Mouse (Mus musculus) lung, postnatal 4 days (tissue): ENCODE results near the gene Cela1.

Experiments
- DNase-seq, 2 experiments: peaks; one replicate each; pipeline ENCODE4 v3.0.0; 2021

Gene Cela1

DNA sequence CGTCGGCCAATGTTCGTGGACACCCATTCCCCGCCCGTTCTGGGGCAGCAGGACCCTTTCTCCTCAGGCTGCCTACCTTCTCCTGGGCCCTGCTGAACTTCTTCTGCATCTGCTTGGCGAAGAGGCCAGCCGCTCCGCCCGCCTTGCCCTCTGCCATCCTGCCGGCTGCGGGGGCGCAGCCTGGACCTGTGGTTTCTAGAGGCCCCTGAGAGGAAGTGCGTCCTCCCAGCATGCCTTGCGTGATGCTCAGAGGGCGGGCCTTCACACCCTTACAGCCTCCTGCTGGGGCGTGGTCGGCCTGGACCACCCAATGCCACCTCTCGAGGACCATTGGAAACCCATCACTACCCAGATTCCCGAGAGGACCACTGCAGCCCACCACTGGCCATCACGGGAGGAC lies 18.4 kb downstream of the Cela1 start, which contains the start of gene Bin2:
TSS of gene Bin2 (minus strand) at position 217 of the 400 bp plus-strand sequence.
- peak; percentile 78 to 79 for DNase-seq

DNA sequence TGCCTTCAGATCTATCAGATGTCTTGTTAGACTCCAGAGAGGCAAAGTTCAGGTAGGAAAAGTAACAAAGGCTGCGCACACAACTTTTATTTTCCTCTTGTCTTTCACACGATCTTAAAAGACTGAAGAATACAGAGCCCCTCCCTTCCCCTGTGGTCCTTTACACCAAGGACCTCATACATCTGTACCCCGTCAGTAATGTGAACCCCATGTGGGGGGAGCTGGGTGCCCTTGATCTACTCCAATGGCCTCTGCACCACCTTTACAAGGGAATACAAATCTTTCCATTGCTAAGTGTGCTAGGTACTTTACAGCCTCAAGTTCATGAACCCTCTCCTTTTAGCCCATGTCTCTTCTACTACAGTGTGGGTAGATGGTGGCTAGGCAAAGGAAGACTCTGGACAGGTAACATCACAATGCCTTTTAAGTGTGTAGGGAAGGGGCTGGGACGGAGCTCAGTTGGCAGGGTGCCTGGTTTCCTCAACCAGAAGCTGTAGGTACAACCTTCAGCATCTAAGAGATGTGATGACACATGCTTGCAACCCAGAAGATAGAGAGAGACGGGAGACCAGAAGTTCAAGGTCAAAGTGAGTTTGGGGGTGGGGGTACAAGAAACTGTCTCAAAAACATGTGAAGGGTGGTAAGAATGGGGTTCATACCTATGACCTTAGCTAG lies 19.7 kb downstream of the Cela1 start:
- DNase-seq: no peak

DNA sequence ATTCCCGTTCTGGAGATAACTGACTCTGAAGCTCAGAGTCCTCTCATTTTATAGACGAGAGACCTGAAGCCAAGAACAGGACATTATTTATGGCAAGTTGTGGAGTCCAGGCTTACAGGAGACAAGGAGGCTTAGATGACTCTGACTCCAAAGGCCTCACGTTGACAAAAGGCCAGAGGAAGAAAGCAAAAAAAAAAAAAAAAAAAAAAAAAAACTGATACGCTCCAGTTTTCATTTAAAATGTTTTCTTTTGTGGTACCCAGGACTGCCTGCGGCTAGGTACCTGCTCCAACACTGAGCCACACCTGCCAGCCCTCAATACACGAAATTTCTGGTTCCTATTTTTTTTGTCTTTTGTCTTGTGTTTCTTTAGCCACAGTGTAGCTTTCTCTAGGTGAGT lies 20.3 kb downstream of the Cela1 start:
- no peak for DNase-seq

DNA sequence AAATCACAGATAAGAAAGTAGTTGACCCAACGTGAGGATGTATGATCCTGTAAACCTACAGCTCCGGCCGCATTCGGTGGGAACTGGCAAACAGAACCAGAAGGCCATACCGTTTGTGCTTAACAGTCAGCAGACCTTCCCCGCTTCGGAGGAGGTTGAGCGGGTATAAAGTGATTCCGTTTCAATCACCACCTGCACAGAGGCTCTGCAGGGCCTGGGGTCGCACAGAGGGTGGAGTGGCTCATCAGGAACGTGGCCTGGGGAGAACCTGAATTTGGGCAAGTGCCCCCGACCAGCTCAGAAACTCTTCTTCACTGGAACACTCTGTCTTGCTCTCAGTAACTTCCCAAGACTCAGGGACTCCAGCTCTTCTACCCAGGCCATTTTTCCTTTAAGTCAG lies 20.9 kb downstream of the Cela1 start:
- no peak for DNase-seq

DNA sequence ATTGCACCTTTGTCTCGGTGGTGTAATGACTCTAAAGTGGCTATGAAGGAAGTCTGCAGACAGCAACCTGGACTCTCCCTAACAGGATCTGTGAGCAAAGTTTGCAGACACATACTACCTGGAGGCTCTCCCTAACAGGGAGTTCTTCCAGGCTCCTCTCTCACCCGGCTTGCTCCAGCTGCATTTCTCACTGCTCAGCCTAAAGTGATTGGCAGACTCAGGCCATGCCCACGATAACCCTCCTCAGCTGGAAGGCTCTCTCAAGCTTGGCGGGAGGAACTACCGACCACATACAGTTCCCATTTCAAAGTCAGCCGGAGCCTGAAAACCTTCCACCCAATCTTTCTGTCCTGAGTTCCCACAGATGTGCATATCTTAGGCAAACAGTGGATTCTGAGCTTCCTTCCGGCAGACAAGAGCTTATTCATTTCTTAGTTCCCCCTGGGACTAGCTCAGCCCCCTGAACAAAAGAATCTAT lies 21.5 kb downstream of the Cela1 start:
- DNase-seq: peak; percentile 51 to 55

DNA sequence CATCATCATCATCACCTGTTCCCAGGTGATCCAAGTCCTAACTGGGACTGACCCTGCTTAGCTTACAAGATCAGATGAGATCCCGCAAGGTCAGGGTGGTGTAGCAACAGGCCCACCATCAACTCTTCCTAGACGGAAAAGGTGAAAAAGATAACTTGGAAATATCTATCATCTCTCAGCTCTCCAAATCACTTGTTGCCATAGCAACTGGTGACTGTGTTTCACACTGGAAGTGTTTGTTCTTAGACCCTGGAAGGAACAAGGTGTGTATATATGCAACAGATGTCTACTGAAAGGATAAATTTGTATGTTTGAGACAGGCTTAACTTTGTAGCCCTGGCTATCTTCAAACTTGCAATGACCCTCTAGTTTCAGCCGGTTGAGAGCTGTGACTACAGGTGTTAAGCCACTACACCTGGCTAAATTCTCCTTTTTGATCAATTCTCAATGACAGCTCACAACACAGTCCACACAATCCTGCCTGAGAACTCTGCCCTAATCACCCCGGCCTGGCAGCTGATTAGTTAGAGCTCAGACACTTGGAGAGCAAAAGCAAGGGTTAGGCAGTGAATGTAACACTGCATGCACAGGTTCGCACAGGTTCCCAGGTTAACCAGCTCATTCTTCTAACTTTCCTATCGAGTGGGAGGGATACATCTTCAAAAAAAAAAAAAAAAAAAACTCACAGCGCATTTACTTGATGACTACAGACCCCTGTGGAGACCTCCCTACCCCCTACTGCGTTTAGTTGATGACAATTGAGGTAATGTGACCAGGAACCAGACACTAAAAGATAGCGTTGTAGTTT lies 22.1 kb downstream of the Cela1 start:
- DNase-seq: no peak

DNA sequence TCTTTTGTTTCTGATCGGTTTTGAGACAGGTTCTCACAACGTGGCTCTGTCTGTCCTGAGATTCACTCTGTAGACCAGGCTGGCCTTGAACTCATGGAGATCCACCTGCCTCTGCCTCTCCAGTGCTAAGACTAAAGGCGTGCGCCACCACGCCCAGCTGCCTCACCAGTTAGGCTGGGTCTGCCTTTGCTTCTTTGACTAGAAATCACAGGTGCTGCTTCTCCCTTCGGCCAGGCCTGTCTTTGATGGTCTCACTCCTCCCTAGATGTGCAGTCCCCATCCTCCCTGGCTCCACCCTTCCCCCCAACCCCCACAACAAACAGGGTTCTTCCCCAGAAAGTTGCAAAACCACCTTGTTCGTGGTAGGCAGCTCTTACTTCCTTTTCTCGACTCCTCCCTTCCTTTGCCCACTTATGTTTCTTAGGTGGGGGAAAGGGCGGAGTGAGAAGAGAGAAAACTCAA lies 22.9 kb downstream of the Cela1 start:
- DNase-seq: peak; percentile 65 to 70

DNA sequence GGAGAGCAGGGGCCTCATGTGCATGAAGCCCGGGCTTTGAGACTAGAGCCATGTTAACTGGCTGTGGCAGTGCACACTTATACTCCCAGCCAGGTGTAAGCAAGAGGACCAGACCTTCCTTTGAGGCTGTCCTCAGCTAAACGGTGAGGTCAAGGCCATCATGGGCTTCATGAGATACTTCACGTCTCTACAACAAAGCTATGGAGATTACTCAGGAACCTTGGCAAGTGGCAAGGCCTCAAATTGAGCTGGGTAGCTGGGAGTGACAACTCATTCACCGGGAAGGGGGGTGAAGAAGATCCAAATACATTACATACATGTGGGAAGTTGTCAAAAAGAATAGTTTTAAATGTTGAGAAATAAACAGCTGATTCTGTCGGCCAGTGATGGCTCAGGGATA lies 26.9 kb downstream of the Cela1 start:
- DNase-seq: no peak

DNA sequence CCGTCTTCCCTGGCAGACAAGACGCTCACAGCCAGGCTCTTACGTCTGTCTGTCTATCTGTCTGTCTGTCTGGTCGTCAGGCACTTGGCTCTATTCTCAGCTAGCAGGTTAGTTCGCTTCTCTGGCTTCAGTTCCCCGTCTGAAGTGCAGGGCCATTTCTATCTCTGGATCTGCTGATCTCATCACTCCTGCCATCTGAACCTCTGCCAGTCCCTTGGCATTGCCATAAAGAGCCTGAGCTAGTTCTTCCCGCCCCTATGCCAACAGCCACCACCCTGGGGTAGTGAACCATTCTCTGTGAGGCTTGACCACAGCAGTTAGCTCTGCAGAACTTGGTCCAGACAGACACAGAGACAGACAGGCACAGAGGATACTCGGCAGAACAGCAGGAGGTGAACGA lies 27.4 kb downstream of the Cela1 start:
- DNase-seq: no peak

DNA sequence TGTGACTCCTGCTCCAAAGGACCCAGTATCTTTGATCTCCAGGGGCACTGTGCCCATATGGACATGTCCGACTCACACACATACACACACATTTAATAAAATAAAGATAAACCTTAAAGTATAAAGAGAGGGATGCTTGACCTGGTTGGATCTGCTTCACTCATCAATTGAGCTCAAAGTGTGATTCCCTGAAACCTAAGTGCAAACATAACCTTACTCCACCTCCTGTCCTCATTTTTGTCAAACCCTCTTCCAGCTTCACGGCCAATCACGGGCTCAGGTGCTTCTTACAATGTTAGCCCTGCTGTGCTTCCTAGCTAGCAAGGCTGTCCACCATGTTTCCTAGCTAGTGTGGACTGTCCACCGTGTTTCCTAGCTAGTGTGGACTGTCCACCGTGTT lies 32.5 kb downstream of the Cela1 start:
- DNase-seq: no peak

DNA sequence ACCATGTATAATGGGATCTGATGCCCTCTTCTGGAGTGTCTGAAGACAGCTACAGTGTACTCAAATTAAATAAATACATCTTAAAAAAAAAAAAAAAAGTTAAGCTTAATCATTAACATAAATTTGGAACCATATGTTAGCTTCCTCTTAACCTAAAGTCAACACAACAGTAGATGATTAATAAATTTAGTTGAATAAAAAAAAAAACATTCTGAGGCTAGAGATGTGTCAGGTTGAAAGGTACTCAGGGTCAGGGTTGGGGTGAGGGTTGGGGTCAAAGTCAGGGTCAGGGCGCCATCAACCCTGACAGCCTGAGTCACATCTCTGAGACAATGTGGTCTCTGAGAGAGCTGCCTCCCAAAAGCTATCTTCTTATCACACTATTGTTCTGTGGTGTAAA lies 33.5 kb downstream of the Cela1 start:
- DNase-seq: no peak

DNA sequence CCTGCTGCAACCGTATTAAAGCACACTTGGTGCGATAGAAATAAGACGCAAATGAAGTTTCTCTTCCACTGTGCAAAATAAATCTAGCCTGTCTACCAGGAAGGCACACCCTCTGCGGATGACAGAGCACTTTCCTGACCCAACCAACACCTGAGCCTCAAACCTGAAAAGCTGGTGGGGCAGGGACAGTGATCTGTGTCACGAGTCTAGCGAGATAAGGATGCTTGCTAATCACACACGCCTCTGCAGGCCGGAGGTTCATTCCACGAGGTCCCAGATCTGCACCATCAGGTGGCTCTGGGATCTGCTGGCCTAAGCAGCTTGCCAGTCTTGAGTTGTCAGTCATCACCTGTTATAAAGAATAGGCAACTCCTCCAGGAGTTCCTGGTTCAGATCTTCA lies 36.1 kb downstream of the Cela1 start:
- no peak for DNase-seq

DNA sequence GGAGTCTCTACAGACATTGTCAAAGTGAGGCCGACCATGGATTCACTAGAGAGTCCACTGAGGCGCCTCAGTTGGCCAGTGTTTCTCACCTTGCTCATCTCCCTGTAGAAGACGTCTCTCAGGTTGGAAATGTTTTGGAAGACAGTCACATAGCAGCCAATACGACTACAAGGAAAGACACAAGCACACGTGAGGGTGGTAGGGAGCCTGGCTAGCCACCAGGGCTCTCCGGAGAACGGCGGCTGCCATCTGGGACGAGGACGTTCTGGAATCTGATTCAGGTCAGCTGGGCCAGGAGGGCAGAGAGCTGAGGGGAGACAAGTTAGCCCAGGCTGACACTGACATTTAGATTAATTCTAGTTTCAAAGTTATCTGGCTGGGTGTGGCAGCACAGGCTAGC lies 37.6 kb downstream of the Cela1 start:
- no peak for DNase-seq

DNA sequence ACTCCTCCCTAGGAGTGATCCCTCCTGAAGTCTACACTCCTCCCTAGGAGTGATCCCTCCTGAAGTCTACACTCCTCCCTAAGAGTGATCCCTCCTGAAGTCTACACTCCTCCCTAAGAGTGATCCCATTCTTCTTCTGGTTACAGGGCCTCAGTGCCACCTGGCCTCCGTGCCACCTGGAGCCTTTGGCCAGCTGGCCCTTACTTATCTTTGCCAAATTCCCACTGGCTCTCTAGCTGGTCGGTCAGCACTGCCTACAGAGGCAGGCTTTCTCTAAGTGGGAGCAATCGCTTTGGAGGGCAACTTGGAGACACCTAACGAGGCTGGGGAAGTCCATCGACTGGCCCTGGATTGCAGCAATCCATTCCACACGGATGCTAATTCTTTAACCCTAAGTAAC lies 41.6 kb downstream of the Cela1 start:
- no peak for DNase-seq

DNA sequence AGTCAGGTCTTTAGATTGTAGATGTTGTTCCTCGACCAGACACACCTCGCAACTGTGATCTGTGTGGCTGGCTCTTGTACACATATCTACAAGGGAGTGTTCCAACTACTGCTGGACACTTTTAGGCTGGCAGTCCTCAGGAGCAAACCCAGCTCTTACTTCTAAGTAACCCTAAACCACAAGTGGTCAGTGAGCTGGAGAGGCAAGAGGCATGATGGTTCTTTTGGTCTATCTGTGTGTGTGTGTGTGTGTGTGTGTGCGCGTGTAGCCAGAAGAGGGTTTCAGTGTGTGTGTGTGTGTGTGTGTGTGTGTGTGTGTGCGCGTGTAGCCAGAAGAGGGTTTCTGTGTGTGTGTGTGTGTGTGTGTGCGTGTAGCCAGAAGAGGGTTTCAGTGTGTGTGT lies 45.3 kb downstream of the Cela1 start:
- no peak for DNase-seq

DNA sequence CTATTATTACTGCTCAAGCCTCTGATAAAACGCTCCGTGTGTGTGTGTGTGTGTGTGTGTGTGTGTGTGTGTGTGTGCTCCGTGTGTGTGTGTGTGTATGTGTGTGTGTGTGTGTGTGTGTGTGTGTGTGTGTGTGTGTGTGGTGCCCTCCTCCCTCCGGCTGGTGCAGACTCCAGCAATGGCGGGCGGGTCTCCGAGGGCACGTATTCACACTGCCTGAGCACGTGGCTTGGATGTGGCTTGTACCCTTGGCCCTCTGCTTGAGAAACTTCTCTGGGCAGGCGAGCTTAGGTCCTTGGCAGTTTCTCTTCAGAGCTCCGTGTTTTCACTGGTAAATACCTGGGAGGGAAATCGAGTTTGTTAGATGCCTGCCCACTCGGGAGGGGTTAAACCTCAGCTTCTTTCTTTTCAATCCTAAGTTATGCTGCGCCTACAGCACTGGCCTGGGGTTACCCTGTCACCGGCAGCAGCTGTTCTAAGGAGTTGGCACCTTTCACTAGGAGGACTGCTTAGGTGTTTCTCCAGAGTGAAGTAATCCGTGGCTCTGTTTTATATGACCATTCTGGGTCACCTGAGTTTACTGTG lies 46.4 kb downstream of the Cela1 start:
- no peak for DNase-seq

DNA sequence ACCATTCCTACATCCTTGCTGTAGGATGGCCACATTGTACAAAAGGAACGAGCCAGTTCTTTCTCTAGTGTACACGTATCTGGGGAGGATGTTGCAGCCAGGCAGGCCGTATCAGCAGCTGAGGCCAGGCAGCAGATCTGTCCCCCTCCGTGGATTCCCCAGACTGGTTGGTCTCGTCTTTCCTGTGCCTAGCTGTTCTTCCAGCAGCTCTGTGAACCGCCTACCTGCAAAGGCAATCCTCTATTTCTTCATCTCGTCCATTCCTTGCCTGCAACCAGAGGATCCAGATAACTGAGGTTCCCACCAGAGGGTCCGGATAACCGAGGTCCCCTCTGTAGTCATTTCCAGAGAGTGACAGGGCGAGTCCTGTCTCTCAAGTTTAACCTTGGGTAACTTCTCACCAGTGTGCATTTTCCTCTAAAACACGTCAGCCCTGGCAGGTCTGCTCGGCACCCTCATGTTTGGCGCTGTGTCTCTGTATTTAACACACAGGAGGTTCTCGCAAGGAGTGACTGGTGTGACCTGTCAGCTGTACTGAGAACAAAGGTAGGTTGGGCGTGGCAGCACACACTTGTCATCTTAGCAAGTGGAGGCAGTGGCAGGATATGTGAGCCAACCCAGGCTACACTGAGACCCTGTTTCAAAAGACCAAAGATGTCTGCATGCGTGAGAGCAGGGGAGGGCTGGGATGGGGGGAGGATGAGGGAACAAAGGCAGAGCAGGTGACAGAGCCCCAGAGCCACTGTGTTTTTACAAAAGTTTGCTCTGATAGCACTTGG lies 47.6 kb downstream of the Cela1 start:
- DNase-seq: no peak

DNA sequence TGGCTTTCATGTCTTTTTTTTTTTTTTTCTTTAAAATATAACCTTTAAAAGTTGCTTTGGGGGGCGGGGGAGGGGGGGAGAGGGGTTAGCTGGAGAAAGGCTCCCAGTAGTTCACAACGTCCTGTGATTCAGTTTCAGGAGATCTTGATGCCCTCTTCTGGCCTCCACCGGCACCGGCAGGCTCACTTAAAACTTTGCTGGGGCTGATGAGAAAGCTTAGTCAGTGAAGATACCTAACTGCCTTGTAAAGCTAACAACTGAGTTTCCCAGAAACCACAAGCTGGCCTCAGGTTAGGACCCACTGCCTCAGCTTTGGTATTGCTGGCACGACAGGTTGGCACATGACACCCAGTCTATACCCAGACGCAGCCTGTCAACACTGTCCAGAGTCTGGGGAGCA lies 50.1 kb downstream of the Cela1 start:
- DNase-seq: peak; percentile 59 to 62

DNA sequence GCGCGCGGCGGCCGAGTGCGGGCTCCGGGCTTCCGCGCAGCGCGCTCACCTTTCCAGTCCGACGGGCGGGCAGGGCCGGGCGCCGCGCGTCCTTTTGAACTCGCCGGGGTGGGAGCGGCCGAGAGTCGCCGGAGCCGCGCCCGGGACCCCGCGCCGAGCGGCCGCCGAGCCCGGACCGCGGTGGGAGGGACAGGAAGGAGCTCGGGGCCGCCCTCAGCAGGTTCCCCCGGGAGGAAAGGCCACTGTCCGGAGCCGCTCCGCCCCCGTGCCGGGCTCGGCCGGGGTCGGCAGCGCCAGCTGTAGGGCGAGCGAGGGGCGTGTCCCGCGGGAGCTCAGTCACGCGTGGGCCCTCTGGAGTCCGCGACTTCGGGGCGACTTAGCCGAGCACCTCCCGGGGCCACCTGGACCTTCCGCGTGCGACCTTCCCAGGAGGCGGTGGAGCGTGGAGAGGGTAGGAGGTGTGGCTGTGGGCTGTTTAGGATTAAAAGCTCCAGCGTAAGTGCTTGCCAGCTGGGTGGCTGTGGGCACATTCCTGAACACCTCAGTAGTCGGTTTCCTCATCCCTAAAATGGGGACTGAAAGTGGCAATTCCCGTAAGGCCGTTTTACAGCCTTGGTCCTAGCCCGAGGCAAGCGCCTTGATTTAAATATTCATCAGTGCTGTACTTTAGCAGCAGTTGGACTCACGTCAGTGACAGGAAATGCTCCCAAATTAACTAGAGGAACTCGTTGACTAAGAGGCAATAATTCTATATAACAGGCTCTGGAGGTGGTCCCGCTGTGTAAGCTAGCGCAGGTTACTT lies 50.8 kb downstream of the Cela1 start, which contains the start of gene Smagp:
TSS of gene Smagp (minus strand) at position 241 of the 802 bp plus-strand sequence.
- peak; percentile 70 to 82 for DNase-seq

DNA sequence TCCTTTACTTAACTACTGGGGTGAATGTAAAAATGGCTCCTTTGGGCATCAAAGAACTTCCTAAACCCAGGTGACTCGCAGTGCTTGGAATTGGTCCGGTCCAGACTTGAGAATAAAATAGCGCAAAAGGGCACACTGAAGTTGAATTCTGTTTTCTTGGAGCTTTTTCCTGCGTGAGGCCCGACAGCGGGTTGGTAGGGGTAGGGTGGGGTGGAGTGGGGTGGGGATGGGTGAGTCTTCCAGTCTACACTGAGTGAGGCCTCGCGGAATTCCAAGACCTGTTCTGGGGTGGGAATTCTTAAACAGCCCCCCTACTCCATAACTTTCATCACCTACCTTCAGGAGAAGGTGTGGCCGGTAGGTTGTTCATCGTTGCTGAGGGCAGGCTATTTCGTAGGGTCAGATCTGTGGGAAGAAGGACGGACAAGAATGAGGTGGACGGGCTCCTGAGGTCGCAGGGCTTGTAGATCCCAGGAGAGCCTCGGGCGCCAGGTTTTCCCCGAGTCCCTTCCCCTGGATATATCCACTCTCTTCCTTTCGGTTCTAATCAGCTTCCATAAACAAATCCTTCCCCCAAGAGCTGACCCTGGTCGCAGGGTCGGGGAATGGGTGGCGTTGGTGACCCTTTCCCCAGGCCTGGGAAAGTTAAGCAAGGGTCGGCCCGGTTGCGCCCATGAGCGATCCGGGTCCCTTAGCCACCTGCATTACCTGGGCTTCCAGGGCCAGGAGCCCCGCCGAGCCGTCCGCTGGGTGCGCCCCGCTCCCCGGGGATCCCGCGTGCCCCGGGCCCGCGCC lies 51.7 kb downstream of the Cela1 start:
- DNase-seq: no peak

DNA sequence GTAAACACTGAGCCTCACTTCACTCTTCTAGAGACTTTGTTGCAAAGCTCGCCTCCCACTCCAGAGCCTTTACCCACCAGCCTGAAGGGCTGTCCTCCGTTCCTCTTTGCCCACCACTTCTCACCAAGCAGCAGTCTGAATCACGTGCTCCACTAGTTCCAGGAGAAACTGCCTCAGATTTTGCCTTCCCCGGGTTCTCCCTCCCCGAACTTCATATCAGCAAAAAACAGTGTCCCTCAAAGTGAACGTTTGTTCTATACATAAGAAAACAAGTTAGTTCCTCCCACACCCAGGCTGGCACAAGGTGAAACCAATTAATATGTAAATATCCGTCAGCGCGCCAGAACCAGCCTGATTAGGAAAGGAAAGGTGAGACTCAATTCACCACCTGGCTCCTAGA lies 52.5 kb downstream of the Cela1 start:
- DNase-seq: no peak
